Mouse (Mus musculus) c-Kit-positive CD71-positive TER-119-negative erythroid progenitor cells, embryonic 14.5 days (primary cell): ENCODE measurements around the gene C130050O18Rik.

Experiments used
- DNase-seq: peaks from one replicate; pipeline ENCODE4 v3.0.0-alpha.2; 2013; ENCODE audit warnings: low read depth

Gene C130050O18Rik

GRCm38 (mm10) chr5:139380385-139381248, 24.5 kb upstream of the C130050O18Rik start:
- DNase-seq: peak; percentile 96

GRCm38 (mm10) chr5:139381586-139382513, 23.2 kb upstream of the C130050O18Rik start:
- DNase-seq: peak; percentile 86

GRCm38 (mm10) chr5:139382760-139383159, 22.3 kb upstream of the C130050O18Rik start:
- peak; percentile 85 for DNase-seq

GRCm38 (mm10) chr5:139383234-139383633, 21.8 kb upstream of the C130050O18Rik start:
- DNase-seq: no peak

- no peak for DNase-seq
Measured at GRCm38 (mm10) chr5:139384531-139384930, 20.5 kb upstream of the C130050O18Rik start.

- no peak for DNase-seq
Measured at GRCm38 (mm10) chr5:139386047-139386446, 19.0 kb upstream of the C130050O18Rik start.

GRCm38 (mm10) chr5:139387329-139388194, 17.5 kb upstream of the C130050O18Rik start:
- no peak for DNase-seq

- DNase-seq: no peak
Measured at GRCm38 (mm10) chr5:139388195-139388570, 16.9 kb upstream of the C130050O18Rik start.

GRCm38 (mm10) chr5:139388694-139389675, 16.1 kb upstream of the C130050O18Rik start:
- DNase-seq: peak; percentile 77

- peak; percentile 80 for DNase-seq
Measured at GRCm38 (mm10) chr5:139389676-139390061, 15.4 kb upstream of the C130050O18Rik start.

- peak; percentile 54 for DNase-seq
Measured at GRCm38 (mm10) chr5:139390324-139391119, 14.6 kb upstream of the C130050O18Rik start.

- no peak for DNase-seq
Measured at GRCm38 (mm10) chr5:139391309-139391990, 13.6 kb upstream of the C130050O18Rik start.

- no peak for DNase-seq
Measured at GRCm38 (mm10) chr5:139392219-139393196, 12.6 kb upstream of the C130050O18Rik start.

GRCm38 (mm10) chr5:139393197-139393588, 11.9 kb upstream of the C130050O18Rik start:
- DNase-seq: no peak

GRCm38 (mm10) chr5:139394399-139394798, 10.7 kb upstream of the C130050O18Rik start:
- DNase-seq: no peak

- DNase-seq: no peak
Measured at GRCm38 (mm10) chr5:139395528-139395927, 9.6 kb upstream of the C130050O18Rik start.

- DNase-seq: no peak
Measured at GRCm38 (mm10) chr5:139397359-139397916, 7.6 kb upstream of the C130050O18Rik start.
